Mouse (Mus musculus): ENCODE results near the gene Qrich1. TPM values are rescaled to one million over a fixed set of nuclear protein-coding genes. Genes with fewer than 3 reads are reported as not detected.

Gene Qrich1
- total and polyA plus RNA-seq, 2 experiments from 2014 or later, result 109 to 240 TPM

GRCm38 (mm10) chr9:108479241-108479640, 37.4 kb upstream of the Qrich1 start:
- DNase-seq (ENCODE audit: low spot score), result no peak
- peak overlapping the region; percentile 1; the same call in 1 of the 2 replicates for H3K27ac ChIP-seq (ENCODE audit: low read depth, low read length)

GRCm38 (mm10) chr9:108479721-108480351, 36.8 kb upstream of the Qrich1 start, which contains the start of gene Lamb2:
Gene Lamb2, plus strand, starts transcription at chr9:108479736.
- no peak for TF ChIP-seq CTCF (IDR thresholded peaks at IDR 0.05)
- WGBS, result 4% methylated on average over 10 of the region's 10 CpGs
- peak within 1 kb of the TSS; percentile 1; the same call in 1 of the 2 replicates for H3K27ac ChIP-seq (ENCODE audit: low read depth, low read length)
- DNase-seq (ENCODE audit: low spot score), result peak; percentile 74
- H3K4me1 ChIP-seq (ENCODE audit: insufficient read depth, low read length), result peaks cover 16% of the 10 kb centered on the region; the same call in 1 of the 2 replicates
- H3K9me3 ChIP-seq (ENCODE audit: low read length), result no peaks in the 10 kb centered on the region
- ATAC-seq (ENCODE audit: low FRiP score), result no peak
- no peaks in the 10 kb centered on the region for H3K36me3 ChIP-seq (ENCODE audit: insufficient read depth, low read length)
- no peaks in the 10 kb centered on the region for H3K27me3 ChIP-seq (ENCODE audit: insufficient read depth, low read length)
- peak within 1 kb of the TSS; percentile 36 for H3K4me3 ChIP-seq (ENCODE audit: low read depth, low read length)
- H3K9ac ChIP-seq (replicated peaks; ENCODE audit: low read length, poor library complexity, severe bottlenecking), result peak within 1 kb of the TSS; percentile 48; the same call in 1 of the 2 replicates
- peak within 1 kb of the TSS; percentile 59 for H3K4me2 ChIP-seq (ENCODE audit: low read depth, low read length, poor library complexity, severe bottlenecking)

More at GRCm38 (mm10) chr9:108479241-108479640, 37.4 kb upstream of the Qrich1 start:
- TF ChIP-seq CTCF (IDR thresholded peaks at IDR 0.05), result no peak
- WGBS, result 18% methylated on average over 11 of the region's 11 CpGs
- Histone ChIP-seq H3K27me3 (ENCODE audit: insufficient read depth, low read length) (no peaks in the 10 kb centered on the region), H3K9ac (replicated peaks; ENCODE audit: low read length, poor library complexity, severe bottlenecking) (peak overlapping the region; percentile 29; the same call in 1 of the 2 replicates), H3K4me1 (ENCODE audit: insufficient read depth, low read length) (peaks cover 16% of the 10 kb centered on the region; the same call in 1 of the 2 replicates), H3K4me2 (ENCODE audit: low read depth, low read length, poor library complexity, severe bottlenecking) (peak overlapping the region; percentile 59), H3K9me3 (ENCODE audit: low read length) (no peaks in the 10 kb centered on the region), H3K4me3 (ENCODE audit: low read depth, low read length) (peak overlapping the region; percentile 36; the same call in 1 of the 2 replicates), H3K36me3 (ENCODE audit: insufficient read depth, low read length) (no peaks in the 10 kb centered on the region)
- ATAC-seq (ENCODE audit: low FRiP score), result no peak

GRCm38 (mm10) chr9:108480813-108481519, 35.6 kb upstream of the Qrich1 start:
- Histone ChIP-seq H3K27me3 (ENCODE audit: insufficient read depth, low read length) (no peaks in the 10 kb centered on the region), H3K9me3 (ENCODE audit: low read length) (no peaks in the 10 kb centered on the region), H3K36me3 (ENCODE audit: insufficient read depth, low read length) (no peaks in the 10 kb centered on the region), H3K9ac (replicated peaks; ENCODE audit: low read length, poor library complexity, severe bottlenecking) (no peak overlapping the region), H3K4me1 (ENCODE audit: insufficient read depth, low read length) (peaks cover 16% of the 10 kb centered on the region; the same call in 1 of the 2 replicates), H3K27ac (ENCODE audit: low read depth, low read length) (no peak overlapping the region), H3K4me3 (ENCODE audit: low read depth, low read length) (no peak overlapping the region), H3K4me2 (ENCODE audit: low read depth, low read length, poor library complexity, severe bottlenecking) (no peak overlapping the region; the same call in 1 of the 2 replicates)
- TF ChIP-seq CTCF (IDR thresholded peaks at IDR 0.05), result no peak
- ATAC-seq (ENCODE audit: low FRiP score) (no peak), DNase-seq (ENCODE audit: low spot score) (no peak)
- 92% methylated on average over 28 of the region's 28 CpGs for WGBS

- Histone ChIP-seq H3K27me3 (ENCODE audit: insufficient read depth, low read length) (no peaks in the 10 kb centered on the region), H3K27ac (ENCODE audit: low read depth, low read length) (no peak overlapping the region), H3K4me2 (ENCODE audit: low read depth, low read length, poor library complexity, severe bottlenecking) (no peak overlapping the region), H3K36me3 (ENCODE audit: insufficient read depth, low read length) (no peaks in the 10 kb centered on the region), H3K4me3 (ENCODE audit: low read depth, low read length) (no peak overlapping the region), H3K9ac (replicated peaks; ENCODE audit: low read length, poor library complexity, severe bottlenecking) (no peak overlapping the region), H3K9me3 (ENCODE audit: low read length) (no peaks in the 10 kb centered on the region), H3K4me1 (ENCODE audit: insufficient read depth, low read length) (peaks cover 16% of the 10 kb centered on the region; the same call in 1 of the 2 replicates)
- no peak for TF ChIP-seq CTCF (IDR thresholded peaks at IDR 0.05)
- 91% methylated on average over 19 of the region's 19 CpGs for WGBS
- ATAC-seq (ENCODE audit: low FRiP score), result no peak
- no peak for DNase-seq (ENCODE audit: low spot score)
Measured at GRCm38 (mm10) chr9:108481520-108482210, 34.9 kb upstream of the Qrich1 start.

GRCm38 (mm10) chr9:108483051-108483790, 33.4 kb upstream of the Qrich1 start:
- H3K27me3 ChIP-seq (ENCODE audit: insufficient read depth, low read length), result no peaks in the 10 kb centered on the region
- 94% methylated on average over 18 of the region's 18 CpGs for WGBS
- H3K36me3 ChIP-seq (ENCODE audit: insufficient read depth, low read length), result no peaks in the 10 kb centered on the region
- DNase-seq (ENCODE audit: low spot score) (no peak), ATAC-seq (ENCODE audit: low FRiP score) (no peak)
- H3K4me1 ChIP-seq (ENCODE audit: insufficient read depth, low read length), result peaks cover 16% of the 10 kb centered on the region; the same call in 1 of the 2 replicates
- H3K9me3 ChIP-seq (ENCODE audit: low read length), result no peaks in the 10 kb centered on the region
- no peak for TF ChIP-seq CTCF (IDR thresholded peaks at IDR 0.05)
- no peak overlapping the region for H3K27ac ChIP-seq (ENCODE audit: low read depth, low read length)
- no peak overlapping the region for H3K4me3 ChIP-seq (ENCODE audit: low read depth, low read length)
- H3K9ac ChIP-seq (replicated peaks; ENCODE audit: low read length, poor library complexity, severe bottlenecking), result no peak overlapping the region
- no peak overlapping the region for H3K4me2 ChIP-seq (ENCODE audit: low read depth, low read length, poor library complexity, severe bottlenecking)

All from midbrain, postnatal 0 days (tissue).